In the genomic region with DNA sequence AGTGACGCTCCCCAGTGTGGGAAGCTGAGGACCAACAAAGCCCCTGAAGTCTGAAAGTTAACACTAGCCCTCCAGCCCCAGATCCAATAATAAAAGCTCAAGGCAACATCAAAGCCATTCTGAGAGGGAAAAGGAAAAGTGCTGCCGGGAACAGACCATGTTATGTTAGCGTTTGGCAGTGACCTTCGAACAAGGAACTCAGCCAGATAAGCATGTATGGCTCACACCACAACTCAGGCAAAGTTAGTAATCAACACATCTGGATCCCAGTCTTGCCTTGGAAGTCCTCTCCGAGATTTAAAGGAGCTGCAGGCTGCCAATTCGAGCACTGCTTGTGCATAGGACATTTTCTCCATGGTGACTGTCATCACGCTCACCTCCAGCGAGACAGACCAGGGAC, we compare ENCODE assay signal across 19 mouse cellular contexts. TPM values are rescaled to one million over a fixed set of nuclear protein-coding genes. Genes with fewer than 3 reads are reported as not detected.
DNase-seq lines count a peak whose midpoint lies in the region; ATAC-seq lines count a peak whose summit lies in the region.
"Had no signal": no experiment of that assay in that cellular context is flagged by ENCODE, and none has a peak within 500 bp of the region (broad histone marks: within the 10 kb centered on the region; RNA-seq: fewer than 3 reads in every experiment).

No protein-coding gene starts in this region.

- H3K27ac ChIP-seq in hindbrain, embryonic 10.5 days = peak overlapping the region; percentile 19
- no peak overlapping the region for H3K27ac ChIP-seq in hindbrain, embryonic 12.5 days
- H3K27ac ChIP-seq: embryonic facial prominence, embryonic 13.5 days; forebrain, embryonic 12.5 days; kidney, embryonic 15.5 days; lung, embryonic 15.5 days; neural tube, embryonic 12.5 days had no signal

- no peaks in the 10 kb centered on the region for H3K36me3 ChIP-seq in hindbrain, embryonic 10.5 days
- no peaks in the 10 kb centered on the region for H3K36me3 ChIP-seq in hindbrain, embryonic 12.5 days
- H3K36me3 ChIP-seq: embryonic facial prominence, embryonic 13.5 days; forebrain, embryonic 12.5 days; kidney, embryonic 15.5 days; lung, embryonic 15.5 days; neural tube, embryonic 12.5 days had no signal

- no peak overlapping the region for H3K9ac ChIP-seq in hindbrain, embryonic 12.5 days
- H3K9ac ChIP-seq: embryonic facial prominence, embryonic 13.5 days; forebrain, embryonic 12.5 days; kidney, embryonic 15.5 days; lung, embryonic 15.5 days; neural tube, embryonic 12.5 days had no signal

- H3K4me1 ChIP-seq in hindbrain, embryonic 10.5 days (replicated peaks) = peaks cover 38% of the 10 kb centered on the region
- peaks cover 20% of the 10 kb centered on the region for H3K4me1 ChIP-seq in hindbrain, embryonic 12.5 days

- H3K9me3 ChIP-seq in hindbrain, embryonic 10.5 days = no peaks in the 10 kb centered on the region
- no peaks in the 10 kb centered on the region for H3K9me3 ChIP-seq in hindbrain, embryonic 12.5 days (replicated peaks)
- H3K9me3 ChIP-seq: embryonic facial prominence, embryonic 13.5 days; forebrain, embryonic 12.5 days; kidney, embryonic 15.5 days; lung, embryonic 15.5 days; neural tube, embryonic 12.5 days had no signal

- intact Hi-C loops in left cerebral cortex, postnatal 36 days (cut with DNase I) = no loop called here

- 56% methylated on average over 8 of the region's 8 CpGs for WGBS in hindbrain, embryonic 10.5 days
- 43% methylated on average over 8 of the region's 8 CpGs for WGBS in hindbrain, embryonic 12.5 days

- no peak overlapping the region for H3K4me2 ChIP-seq in hindbrain, embryonic 12.5 days (replicated peaks)
- H3K4me2 ChIP-seq: embryonic facial prominence, embryonic 13.5 days; forebrain, embryonic 12.5 days; kidney, embryonic 15.5 days; lung, embryonic 15.5 days; neural tube, embryonic 12.5 days had no signal

- ATAC-seq in hindbrain, embryonic 12.5 days (ENCODE audit: low FRiP score) = no peak
- no peak for ATAC-seq in erythroid progenitor cell, adult 5-6 weeks (replicated peaks; ENCODE audit: low FRiP score, poor library complexity, severe bottlenecking)

- H3K27me3 ChIP-seq in hindbrain, embryonic 10.5 days (ENCODE audit: insufficient read depth, poor library complexity, severe bottlenecking) = peaks cover 6% of the 10 kb centered on the region; the same call in 1 of the 2 replicates
- H3K27me3 ChIP-seq in hindbrain, embryonic 12.5 days = no peaks in the 10 kb centered on the region
- H3K27me3 ChIP-seq: embryonic facial prominence, embryonic 13.5 days; kidney, embryonic 15.5 days; lung, embryonic 15.5 days; neural tube, embryonic 12.5 days had no signal

- peak; percentile 8 for DNase-seq in adrenal gland, postnatal 14 days
- DNase-seq in adrenal gland, postnatal 4 days (ENCODE audit: low spot score in 2 of 2) = no peak
- DNase-seq in hindbrain, embryonic 10.5 days (ENCODE audit: low spot score) = no peak
- peak; percentile 40 for DNase-seq in retina, postnatal 1 day
- DNase-seq in retina, embryonic 14.5 days (ENCODE audit: low spot score) = no peak
- no peak for DNase-seq in left cerebral cortex, postnatal 36 days (ENCODE audit: low spot score in 2 of 2)
- DNase-seq: cerebellum, postnatal 25 days had no signal

- no peak overlapping the region for H3K4me3 ChIP-seq in hindbrain, embryonic 10.5 days
- H3K4me3 ChIP-seq in hindbrain, embryonic 12.5 days = no peak overlapping the region
- H3K4me3 ChIP-seq: embryonic facial prominence, embryonic 13.5 days; forebrain, embryonic 12.5 days; kidney, embryonic 15.5 days; lung, embryonic 15.5 days; neural tube, embryonic 12.5 days had no signal

RNA-seq across cellular contexts. Expression of gene Cpvl, which starts 38.7 kb away (rescaled TPM):
- total RNA-seq in adrenal gland, postnatal 14 days (2021) = not detected in 2 replicates
- total RNA-seq in adrenal gland, postnatal 4 days (2021) = under 1 TPM; 0.25 to 0.34 TPM
- polyA plus RNA-seq in hindbrain, embryonic 10.5 days (2016; fragmentation: Nextera tagmentation; extraction: Ambion mirVana) = 0.24 TPM in 1 of 2 replicates, not detected in the other
- not detected in 2 replicates for polyA plus RNA-seq in hindbrain, embryonic 12.5 days (2016; fragmentation: Nextera tagmentation; extraction: Ambion mirVana)
- not detected in 2 replicates for total RNA-seq in erythroid progenitor cell, adult 5-6 weeks (2015; ENCODE audit: low replicate concordance)
- total RNA-seq in erythroid progenitor cell, adult 5-6 weeks (2017; ENCODE audit: low replicate concordance) = not detected in 2 replicates
- total RNA-seq in left cerebral cortex, postnatal 36 days (2021) = not detected
- total RNA-seq: granulocyte monocyte progenitor cell, adult 5-6 weeks; left cerebral cortex, adult 18-20 months; liver, adult 2 months; megakaryocyte, adult 5-6 weeks had no signal
- polyA plus RNA-seq: forebrain, embryonic 12.5 days; liver, adult 2 months; neural tube, embryonic 12.5 days; spleen, adult 2 months had no signal

Comparison
In these comparisons a context has a peak if more than half of its experiments do, and no peak if none do; other contexts are left out.
1. DNase-seq: peak in adrenal gland, postnatal 14 days (single experiment) and retina, postnatal 1 day (single experiment); none in adrenal gland, postnatal 4 days (0 of 2), hindbrain, embryonic 10.5 days (single experiment), retina, embryonic 14.5 days (single experiment) and left cerebral cortex, postnatal 36 days (0 of 2).